In genomic region chr10:99615779-99616178, GRCm38 (mm10) we compare ENCODE assay signal across 7 mouse cellular contexts.
DNase-seq lines count a peak whose midpoint lies in the region; ATAC-seq and TF ChIP-seq lines count a peak whose summit lies in the region.

No protein-coding gene starts in this region.

- peak; percentile 94 for TF ChIP-seq CTCF in cerebellum, adult 2 months (IDR thresholded peaks at IDR 0.05; ENCODE audit: borderline replicate concordance, insufficient read depth, low read depth, low read length)

- peak; percentile 67; the same call in 1 of the 2 replicates for ATAC-seq in midbrain, embryonic 14.5 days (ENCODE audit: low FRiP score, low TSS enrichment)

- WGBS in cerebellum, adult 2 months, result 8% methylated on average over 6 of the region's 6 CpGs
- WGBS in midbrain, embryonic 14.5 days, result 15% methylated on average over 6 of the region's 6 CpGs

- no peaks in the 10 kb centered on the region for H3K4me1 ChIP-seq in cerebellum, adult 2 months (ENCODE audit: control insufficient read depth, insufficient read depth, low read length)
- H3K4me1 ChIP-seq in midbrain, embryonic 14.5 days (ENCODE audit: control insufficient read depth, insufficient read depth, low read length), result no peaks in the 10 kb centered on the region

- peak; percentile 74 for DNase-seq in T-cell, adult 2 months (ENCODE audit: low spot score)
- peak; percentile 61 to 62 for DNase-seq in cerebellum, adult 2 months
- peak; percentile 79 to 98 for DNase-seq in frontal cortex, adult 2 months (ENCODE audit: extremely low spot score in 1 of 2, low spot score in 1 of 2)
- peak; percentile 91 for DNase-seq in induced T-regulatory cell, adult 2 months (ENCODE audit: low read depth)
- peak; percentile 92 for DNase-seq in left cerebral cortex, postnatal 10 days (ENCODE audit: extremely low spot score in 1 of 2, low spot score in 2 of 2)
- peak; percentile 94 for DNase-seq in midbrain, embryonic 14.5 days
- peak; percentile 60 for DNase-seq in spleen, adult 12 weeks (ENCODE audit: low spot score)

- no peaks in the 10 kb centered on the region for H3K36me3 ChIP-seq in midbrain, embryonic 14.5 days (ENCODE audit: control insufficient read depth, insufficient read depth, low read length)

- no peaks in the 10 kb centered on the region for H3K27me3 ChIP-seq in cerebellum, adult 2 months (ENCODE audit: control insufficient read depth, insufficient read depth, low read length)
- no peaks in the 10 kb centered on the region for H3K27me3 ChIP-seq in midbrain, embryonic 14.5 days (ENCODE audit: control insufficient read depth, insufficient read depth, low read length)

- H3K9me3 ChIP-seq in midbrain, embryonic 14.5 days (ENCODE audit: control insufficient read depth, low read length), result no peaks in the 10 kb centered on the region

- intact Hi-C loops in left cerebral cortex, postnatal 10 days (cut with DNase I), result loop anchor here (2.0 to 5.0 kb wide), 4 partner anchors 38 to 508 kb away; partner anchors contain the start of genes Dusp6, Galnt4 and Poc1b

- no peak overlapping the region for H3K4me3 ChIP-seq in cerebellum, adult 2 months (replicated peaks; ENCODE audit: insufficient read depth, low read depth, low read length)
- H3K4me3 ChIP-seq in midbrain, embryonic 14.5 days (replicated peaks; ENCODE audit: low read depth, low read length), result no peak overlapping the region

- no peak for TF ChIP-seq POLR2A in cerebellum, adult 2 months (IDR thresholded peaks at IDR 0.05; ENCODE audit: borderline replicate concordance, insufficient read depth, low read length)

- H3K9ac ChIP-seq in midbrain, embryonic 14.5 days (replicated peaks; ENCODE audit: low read length), result no peak overlapping the region

- no peak overlapping the region for H3K27ac ChIP-seq in cerebellum, adult 2 months (ENCODE audit: insufficient read depth, low read length)
- no peak overlapping the region for H3K27ac ChIP-seq in midbrain, embryonic 14.5 days (replicated peaks; ENCODE audit: low read depth, low read length)

- no peak overlapping the region for H3K4me2 ChIP-seq in midbrain, embryonic 14.5 days (ENCODE audit: low read length)
